Mouse (Mus musculus) retina, embryonic 14.5 days (tissue): Measurements from ENCODE around the gene Fyb.
"Not testable (repeated sequence)": the region's sequence is repeated elsewhere in the genome, so short reads cannot be mapped to it uniquely, and the experiment has no call there.

ENCODE experiments used
- DNase-seq: peaks from one replicate; pipeline ENCODE4 v3.0.0-alpha.2; 2015; ENCODE audit warnings: low spot score

Fyb gene

GRCm38 (mm10) chr15:6562161-6562560 is 39.5 kb downstream of the Fyb start:
- DNase-seq = no peak

DNA sequence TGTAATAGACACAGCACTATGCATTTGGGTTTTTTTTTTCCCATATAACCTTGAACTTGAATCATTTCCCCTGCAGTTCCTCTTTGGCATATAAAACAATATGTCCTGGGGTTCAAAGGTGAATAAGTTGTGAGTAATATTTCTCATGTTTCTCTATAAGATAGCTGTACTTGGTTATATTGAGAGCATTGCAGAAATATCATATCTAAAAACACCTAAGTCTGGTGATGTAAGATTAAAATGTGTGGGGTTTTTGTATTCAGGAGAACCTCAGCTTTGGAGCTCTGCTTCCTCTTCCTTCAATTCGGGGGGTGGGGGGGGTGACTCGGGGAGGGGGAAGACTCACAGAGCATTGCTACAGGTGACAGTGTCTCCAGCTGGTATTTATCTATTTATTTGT is 40.0 kb downstream of the Fyb start:
- no peak for DNase-seq

DNA sequence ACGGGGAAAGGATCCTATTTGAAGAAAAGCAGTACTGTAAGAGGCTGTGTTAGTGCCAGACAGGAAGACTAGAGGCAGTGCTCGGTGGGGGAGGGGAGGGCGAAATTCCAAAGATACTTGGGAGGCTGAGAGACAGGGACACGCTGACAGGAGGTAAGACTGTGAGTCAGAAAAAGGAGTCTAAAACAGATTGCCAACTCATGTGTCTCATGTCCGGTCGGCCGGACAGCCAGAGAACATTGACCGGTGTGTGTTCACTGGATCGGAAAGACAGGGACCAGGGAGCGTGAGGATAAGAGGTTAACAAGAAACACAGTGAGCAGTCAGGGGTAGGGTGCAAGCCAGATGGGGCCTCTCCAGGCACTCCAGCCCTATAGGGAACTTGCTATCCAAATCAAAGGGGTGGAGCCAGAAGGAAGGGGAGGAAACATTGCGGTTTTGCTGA is 42.3 kb downstream of the Fyb start:
- peak; percentile 57 for DNase-seq

- no peak for DNase-seq
Measured at GRCm38 (mm10) chr15:6565873-6566272, 43.2 kb downstream of the Fyb start.

DNA sequence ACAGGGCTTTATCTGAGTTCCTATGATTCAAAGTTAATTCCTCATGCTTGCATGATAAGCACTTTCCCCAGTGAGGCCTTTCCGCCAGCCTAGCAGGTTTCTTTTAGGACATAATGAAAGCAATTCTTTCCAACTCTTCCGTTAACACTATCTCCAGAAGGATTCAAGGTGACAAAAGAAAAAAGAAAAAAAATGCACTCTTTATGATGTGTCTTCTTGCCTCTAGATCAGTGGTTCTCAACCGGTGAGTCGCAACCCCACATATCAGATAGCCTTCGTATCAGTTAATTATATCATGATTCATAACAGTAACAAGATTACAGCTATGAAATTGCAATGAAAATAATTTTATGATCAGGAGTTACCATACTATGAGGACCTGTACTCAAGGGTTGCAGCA is 45.3 kb downstream of the Fyb start:
- no peak for DNase-seq

DNA sequence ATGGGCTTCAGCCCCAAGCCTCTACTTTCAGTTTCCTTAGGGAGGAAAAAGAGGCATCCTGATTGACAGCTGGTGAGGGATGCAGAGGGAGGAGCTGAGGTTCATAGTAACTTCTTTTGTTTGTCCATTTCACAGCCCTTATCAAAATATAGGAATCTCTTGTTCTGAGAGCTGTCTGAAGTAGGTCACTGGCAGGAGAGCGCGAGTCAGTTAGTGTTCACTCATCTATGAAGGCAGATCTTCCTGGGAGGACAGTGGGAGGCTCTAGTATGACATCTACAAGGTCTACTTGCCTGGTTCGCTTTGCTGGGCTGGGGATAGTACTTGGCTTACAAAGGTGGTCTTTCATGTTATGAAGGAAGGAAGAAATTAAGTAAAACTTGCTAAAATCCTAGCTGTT is 46.0 kb downstream of the Fyb start:
- peak; percentile 31 for DNase-seq

- DNase-seq = no peak
Measured at GRCm38 (mm10) chr15:6569074-6569473, 46.4 kb downstream of the Fyb start.

GRCm38 (mm10) chr15:6570164-6570861 is 47.7 kb downstream of the Fyb start:
- no peak for DNase-seq

- peak; percentile 83 for DNase-seq
Measured at GRCm38 (mm10) chr15:6570876-6571275, 48.2 kb downstream of the Fyb start.

DNA sequence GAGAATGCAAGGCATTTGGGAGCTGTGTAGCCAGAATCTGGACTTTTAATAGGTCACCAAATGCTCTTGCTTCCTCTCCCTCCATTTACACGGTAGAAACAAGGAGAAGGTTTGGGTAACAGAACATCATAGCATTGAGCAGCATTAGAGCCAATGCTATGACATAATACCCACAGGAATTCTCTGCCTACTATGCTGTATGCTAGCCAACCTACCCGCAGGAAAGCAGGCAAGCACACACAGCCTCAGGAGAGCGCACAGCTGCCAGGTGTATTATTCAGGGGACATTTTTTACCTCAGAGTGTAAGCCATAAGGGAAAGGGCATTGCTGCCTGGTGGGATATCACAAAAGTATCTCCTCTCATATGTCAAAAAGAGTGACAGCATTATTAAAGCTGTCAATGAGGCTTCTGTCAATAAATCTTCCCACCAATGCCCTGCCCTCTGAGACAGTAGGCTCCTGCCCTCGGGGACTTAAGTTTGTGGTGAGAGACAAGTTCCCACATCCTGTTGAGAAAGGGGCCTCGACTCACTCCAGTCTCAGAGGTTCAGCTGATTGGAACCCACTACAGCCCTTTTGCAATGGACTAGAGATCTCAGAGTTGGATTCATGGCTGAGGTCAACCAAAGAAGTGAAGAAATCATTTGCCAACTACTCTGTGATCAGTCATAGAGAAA is 51.8 kb downstream of the Fyb start:
- DNase-seq = no peak

DNA sequence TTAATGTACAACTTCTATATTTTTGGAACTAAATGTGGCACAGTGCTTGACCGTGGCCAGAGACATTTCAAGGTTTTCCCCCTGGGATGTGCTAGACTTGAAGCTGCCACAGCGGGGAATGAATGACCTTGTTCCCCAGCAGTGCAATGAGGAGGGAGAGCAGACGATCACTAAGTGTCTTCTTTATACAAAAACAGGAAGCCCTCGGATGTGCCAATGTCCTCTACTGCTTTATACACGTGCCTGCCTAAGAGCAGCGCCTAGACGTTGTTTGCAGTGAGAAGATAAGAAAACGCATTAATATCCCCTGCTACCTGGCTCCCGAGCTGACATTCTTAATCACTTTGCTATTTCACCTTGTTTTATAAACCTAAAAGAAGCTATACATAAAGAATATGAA is 55.3 kb downstream of the Fyb start:
- no peak for DNase-seq

DNA sequence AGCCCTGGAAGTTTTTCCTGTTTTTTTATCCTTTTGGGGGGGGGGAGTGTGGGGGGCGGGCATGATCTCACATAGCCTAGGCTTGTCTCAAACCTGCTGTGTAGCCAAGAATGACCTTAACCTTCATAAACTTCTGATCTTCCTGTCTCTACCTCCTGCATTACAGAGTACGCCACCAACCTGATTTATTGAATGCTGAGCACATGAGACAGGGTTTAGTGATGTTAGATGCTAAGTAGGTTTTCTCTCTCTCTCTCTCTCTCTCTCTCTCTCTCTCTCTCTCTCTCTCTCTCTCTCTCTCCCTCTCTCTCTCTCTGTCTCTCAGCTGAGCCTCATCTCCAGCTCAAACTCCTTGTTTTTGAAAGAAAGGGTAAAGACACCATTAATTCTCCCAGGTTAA is 56.0 kb downstream of the Fyb start:
- no peak for DNase-seq

DNA sequence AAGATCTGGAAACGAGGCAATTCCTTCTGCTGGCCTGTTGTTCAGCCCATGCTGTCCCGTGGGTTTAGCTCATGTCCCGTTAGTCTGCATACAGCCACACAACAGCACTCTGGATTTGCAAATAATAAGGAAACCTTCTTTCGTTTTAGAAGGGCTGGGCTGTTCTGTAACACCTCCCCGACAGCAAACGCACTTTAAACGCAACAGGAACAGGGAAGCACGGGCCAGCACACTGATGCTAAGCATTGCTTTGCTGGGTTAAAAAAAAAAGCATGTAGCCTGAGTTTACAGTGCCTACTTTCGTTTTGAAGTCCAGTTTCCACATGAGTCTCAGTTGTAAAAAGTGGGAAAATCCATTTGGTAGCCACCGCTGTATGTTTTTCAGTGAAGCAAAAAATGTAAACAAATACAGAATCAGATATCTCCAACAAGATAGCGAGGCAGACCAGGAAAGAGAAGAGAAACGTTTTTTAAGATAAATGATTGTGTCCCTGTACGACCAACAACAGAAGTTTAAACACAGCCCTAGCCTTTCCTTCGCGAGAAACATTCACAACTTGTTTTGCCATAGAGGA is 56.6 kb downstream of the Fyb start:
- DNase-seq = no peak

DNA sequence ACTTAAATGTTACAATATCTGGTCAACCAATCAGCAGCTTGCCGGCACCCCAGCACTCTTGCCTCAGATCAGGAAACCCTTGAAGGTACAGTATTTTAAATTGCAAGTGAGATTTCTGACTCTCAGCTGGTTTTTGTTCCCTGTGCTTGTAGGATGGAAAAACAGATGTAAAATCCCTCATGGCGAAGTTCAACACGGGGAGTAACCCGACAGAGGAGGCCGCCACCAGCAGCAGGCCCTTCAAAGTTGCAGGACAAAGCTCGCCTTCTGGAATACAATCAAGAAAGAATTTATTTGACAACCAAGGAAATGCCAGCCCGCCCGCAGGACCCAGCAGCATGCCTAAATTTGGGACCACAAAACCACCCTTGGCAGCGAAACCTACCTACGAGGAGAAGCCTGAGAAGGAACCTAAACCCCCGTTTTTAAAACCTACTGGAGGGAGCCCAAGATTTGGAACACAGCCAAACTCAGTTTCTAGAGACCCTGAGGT is 57.2 kb downstream of the Fyb start:
- no peak for DNase-seq

- DNase-seq = no peak
Measured at GRCm38 (mm10) chr15:6584645-6585044, 62.0 kb downstream of the Fyb start.

DNA sequence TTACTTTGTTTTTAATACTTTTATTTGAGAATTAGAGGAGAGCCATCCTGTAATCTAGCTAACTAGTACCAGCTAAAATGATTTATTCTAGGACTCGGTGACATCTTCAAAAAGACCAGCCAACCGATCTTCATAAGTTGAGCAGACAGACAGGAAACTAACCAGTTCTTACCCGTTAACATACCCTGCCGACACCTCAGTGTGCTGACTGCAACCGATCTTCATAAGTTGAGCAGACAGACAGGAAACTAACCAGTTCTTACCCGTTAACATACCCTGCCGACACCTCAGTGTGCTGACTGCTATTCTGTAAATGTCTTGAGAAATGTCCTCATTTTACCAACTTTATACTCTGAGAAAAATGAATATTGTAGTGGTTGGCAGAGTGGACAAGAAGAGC is 63.7 kb downstream of the Fyb start:
- not testable (repeated sequence) for DNase-seq

GRCm38 (mm10) chr15:6587526-6587925 is 64.9 kb downstream of the Fyb start:
- DNase-seq = no peak

GRCm38 (mm10) chr15:6588192-6588591 is 65.5 kb downstream of the Fyb start:
- no peak for DNase-seq

DNA sequence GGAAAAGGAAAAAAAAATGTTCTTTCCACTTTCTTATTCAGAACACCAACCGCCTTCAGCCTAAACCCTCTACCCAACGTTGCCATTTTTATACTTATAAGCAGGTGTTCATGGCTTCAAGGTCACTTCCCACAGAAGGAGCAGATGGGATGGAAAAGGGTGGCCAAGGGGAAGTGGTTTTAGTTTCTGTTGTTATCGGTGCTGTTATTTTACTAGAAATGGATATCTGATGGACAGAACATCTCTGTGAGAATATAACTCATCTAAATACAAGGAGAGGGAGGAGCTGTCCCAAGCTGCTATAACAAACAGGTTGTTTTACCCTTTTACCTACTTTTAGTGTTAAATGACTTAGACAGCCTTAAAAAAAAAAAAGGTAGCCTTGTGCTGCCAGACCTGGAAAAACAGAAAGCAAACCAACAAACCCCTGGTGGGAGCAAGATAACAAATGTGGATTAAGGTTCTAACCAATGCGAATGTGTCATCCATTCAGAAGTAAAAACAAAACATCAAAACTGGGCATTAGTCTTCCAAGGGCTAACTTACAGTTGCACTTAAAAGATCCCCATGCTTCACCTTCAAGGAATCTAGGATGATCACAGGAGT is 68.3 kb downstream of the Fyb start:
- no peak for DNase-seq

DNA sequence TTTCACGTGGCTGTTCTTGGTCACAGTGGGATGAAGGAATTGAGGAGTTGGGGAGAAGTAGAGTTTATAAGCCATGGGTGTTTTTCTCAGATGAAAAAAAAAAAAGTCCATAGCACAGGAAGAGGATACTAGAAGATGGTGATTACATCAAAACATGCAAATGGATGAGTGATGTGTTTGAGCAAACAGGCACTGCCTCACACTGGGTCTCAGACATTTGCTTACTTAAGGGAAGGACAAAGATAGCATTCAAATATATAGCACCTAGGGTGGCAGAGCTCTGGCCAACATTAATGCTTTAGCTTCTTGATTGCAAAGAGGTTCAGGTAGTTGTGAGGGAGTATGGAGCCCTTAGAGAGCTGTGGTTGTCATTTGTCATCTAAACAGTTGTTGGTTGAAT is 68.9 kb downstream of the Fyb start:
- DNase-seq = no peak

DNA sequence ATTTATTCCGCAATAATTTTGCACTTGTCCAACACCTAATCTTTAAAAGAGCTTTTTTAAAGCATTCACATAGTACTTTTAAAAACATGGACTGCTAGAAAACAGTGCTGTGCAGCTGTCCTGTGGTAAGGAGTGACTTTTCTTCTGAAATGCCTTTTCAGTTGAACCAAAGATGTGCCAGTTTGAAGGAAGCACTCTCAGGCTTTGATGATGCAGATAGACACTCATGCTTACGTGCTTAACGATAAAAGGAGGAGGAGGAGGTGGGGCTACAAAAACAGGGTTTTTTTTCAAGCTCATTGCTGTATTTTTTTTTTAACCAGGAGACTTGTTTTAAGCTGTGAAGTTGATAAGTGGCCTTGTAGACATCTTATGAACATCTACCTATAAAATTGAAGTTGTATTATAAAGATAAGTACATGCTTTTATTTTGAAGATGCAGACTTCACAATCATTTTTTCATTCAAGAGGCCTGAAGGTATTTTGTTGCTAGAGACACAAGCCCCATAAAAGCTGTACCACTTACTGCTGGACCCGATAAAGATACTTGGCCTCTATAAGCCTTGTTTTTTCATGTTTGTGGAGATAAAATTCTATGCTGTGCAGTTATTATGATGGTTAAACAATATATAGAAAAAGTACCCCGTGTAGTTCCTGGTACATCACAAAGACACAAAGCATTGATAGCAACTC is 70.1 kb downstream of the Fyb start:
- DNase-seq = no peak

GRCm38 (mm10) chr15:6593254-6593623 is 70.6 kb downstream of the Fyb start:
- no peak for DNase-seq
